Mouse (Mus musculus): ENCODE results near the gene Uqcr11.

DNA sequence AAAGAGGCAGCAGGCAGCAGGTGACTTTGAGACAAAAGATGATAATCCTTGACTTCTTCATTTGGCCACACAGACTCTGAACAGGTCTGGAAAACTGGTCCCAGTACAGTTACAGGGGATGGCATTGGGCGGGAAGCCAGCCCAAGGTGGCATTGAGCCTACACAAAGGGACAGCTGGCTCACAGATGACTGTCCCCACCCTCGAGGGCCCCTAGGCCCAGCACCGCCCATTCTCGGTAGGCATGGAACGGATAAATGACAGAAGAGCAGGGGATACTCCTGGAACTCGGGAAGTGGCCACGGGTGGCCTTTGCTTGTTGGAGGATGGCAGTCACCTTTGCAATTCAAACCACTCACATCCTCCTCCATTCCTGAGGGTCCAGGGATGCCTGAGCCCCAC is 21.3 kb downstream of the Uqcr11 start:
- TF ChIP-seq GATA1 (IDR thresholded peaks at IDR 0.05; ENCODE audit: low read length): no peak
- TF ChIP-seq TAL1 (IDR thresholded peaks at IDR 0.05; ENCODE audit: low read length): no peak

Measured in erythroblast, embryonic 14.5 days (primary cell).